Mouse (Mus musculus) mouse trophoblast stem cell (cell line): ENCODE measurements around the gene Kmt5c.

Source experiments
- in situ Hi-C, 2 experiments: fragments of 300-500 bp; cut with MseI, MboI; formaldehyde crosslinking; loops; 2 replicates in 1 of 2; 3 replicates in 1 of 2; pipeline ENCODE4 v1.15.1; 2025

The Kmt5c gene

DNA sequence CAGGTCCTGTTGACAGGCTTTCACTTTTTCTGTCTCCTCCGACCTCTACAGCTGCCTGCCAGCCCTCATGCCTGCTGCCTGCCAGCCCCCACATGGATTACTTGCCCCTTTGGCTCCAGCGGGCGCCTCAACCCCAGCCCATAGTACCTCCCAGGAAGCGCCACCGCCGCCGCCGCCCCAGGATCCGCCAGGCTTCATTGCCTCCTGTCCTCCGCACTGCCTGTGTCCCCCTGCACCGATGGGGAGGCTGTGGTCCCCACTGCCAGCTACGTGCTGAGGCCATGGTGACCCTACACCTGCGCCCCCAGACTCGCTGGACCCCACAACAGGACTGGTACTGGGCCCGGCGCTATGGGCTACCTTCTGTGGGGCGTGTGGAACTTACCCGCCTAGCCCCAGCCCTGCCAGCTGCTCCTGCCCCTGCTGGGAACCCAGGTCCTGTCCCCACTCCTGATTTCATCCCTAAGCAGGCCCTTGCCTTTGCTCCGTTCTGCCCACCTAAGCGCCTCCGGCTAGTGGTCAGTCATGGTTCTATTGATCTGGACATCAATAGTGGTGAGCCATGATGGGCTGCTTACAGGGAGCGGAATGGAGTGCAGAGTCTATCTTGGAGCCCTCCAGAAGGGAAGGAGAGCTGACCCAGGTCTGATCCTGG is 6.5 kb downstream of the Kmt5c start:
- in situ Hi-C loops = no loop called here

DNA sequence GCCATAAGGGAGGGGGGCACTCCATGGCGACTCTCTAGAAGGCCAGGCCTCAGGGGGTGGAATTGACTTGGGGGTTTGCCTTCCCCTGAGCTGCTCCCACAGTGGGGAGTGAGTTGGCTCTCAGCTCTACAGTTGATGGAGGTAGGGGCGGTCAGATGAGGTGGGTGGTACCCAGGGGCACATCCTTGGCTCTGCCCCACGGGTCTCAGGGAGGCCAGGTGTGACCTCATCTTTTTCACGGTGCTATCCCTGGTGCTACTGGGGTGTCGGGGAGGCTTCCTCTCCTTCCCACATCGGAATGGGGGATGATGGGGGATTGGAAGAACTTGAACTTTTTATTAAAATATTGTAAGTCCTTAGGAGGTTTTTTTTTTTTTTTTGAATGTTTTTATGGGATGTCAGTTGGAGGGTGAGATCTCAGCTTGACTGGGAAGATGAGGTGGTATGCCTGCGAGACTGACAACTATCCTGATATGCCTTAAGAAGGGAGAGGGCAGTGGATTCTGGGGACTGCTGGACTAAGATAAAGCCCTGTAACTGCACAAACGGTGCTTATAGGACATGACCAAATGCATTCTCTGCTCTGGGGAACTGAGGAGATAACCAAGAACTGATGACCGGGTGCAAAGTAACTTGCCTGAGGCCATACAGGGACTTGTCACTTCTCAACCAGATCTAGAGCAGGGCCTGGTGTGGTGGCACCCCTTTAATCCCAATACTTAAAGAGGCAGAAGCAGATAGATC is 7.4 kb downstream of the Kmt5c start:
- in situ Hi-C loops = no loop called here

DNA sequence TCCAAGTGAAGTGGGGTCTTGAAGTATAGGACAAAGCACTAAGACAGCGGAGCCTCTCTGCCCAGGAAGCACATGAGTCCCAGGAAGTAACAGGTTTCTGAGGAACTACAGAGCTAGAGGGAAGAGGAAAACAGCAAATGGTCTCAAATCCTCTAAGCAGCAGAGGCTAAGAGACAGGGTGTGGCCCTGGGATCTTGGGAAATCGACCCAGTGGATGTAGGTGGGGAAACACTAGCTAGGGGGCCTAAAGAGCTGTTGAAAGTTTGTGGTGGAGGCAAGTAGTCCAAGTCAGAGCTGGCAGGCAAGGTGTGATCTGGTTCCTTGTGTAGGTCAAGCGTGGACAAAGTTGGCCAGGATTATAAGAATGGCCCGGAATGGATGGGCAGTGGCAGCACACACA is 8.4 kb downstream of the Kmt5c start:
- in situ Hi-C loops = no loop called here

DNA sequence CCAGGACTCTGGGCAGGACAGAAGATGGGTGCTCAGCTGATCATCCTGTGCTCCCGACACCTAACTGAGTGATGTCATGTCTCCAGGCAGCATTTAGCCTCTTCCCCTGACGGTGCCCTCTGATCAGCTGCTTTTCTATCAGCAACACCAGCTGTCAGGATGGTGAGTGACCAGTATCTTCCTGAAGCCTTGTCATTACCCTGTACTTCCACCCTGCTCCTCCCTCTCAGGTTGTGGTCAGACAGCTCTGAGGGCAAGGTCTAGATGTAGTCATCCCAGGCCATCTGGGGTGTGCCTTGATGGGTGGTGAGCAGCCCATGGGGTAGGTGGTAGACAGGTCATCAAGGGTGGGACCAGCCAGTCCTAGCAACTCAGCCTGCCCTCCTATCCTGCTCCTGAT is 9.3 kb downstream of the Kmt5c start:
- in situ Hi-C loops = no loop called here

DNA sequence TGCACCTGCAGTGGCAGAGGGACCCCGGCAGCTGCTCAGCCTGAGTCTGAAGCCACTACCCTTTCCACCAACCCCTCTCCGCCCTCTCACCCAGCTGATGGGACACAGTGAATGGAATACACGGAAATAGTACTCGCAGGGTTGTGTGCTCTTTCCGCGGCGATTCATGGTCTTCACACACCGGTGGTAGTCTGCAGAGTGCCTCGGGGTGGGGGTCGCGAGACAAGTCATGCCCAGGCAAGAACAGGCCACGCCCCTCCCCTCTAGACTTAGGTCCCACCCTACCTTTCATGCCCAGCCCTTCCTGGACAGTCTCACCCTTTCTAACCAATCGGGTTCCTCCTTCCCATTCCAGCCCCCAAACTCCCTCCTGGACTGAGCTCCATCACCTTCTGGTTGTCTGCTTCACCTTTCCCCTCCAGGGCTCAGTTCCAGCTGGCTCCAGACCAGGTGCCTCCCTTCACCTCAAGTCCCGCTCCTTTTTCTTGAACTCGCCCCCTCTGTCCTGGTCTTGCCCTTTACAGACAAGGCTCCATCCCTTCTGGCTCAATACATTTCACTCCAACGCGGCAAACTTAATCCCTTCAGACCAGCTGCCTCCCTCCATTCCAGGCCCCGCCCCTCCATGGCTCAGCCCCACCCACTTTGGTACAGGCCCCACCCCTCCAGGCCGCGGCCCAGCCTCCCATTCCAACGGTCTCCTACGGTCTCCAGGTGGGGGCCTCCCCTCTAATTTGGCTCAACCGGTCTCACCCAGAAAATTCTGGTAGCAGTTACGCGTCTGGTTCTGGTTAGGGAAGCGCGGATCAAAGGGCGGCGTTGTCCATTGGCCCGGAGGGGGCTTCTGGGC is 12.3 kb downstream of the Kmt5c start:
- in situ Hi-C loops = no loop called here

DNA sequence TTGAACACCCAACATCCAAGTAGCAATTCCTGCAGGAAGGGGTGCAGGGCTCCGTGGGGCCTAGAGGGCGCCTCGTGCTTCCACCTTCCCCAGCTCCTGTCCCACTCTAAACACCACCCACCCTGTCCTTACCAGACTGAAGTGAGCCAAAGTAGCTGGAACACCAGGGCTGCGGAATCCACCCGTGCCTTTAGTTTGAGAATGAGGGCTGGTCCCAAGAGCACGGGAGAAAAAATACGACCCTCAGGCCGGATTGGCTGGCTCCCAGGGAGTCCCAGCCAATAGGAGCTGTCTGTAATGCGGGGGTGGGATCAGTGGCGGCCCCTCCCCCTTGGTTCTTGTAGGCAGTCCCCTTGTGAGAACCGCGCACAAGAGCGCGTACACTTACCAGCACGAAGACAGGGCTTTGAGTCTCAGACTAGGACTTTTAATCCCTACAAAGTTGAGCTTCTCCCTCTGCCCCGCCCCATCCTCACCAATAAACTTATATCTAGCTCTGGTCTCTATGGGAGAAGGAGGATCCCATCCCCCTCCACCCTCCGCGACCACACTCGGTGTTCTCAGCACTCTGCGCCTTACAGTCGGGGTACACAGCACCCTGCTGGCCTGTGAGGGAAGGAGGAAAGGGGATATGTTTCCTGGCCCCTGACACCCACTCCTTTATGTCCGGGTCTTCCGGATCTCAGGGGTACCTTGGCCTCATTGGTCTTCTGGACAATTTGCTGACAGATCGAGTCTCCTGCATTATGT is 13.1 kb downstream of the Kmt5c start, which contains the start of gene Cox6b2:
Gene Cox6b2 (minus strand): TSS at position 274 of the 750 bp plus-strand sequence.
- in situ Hi-C loops = no loop called here

DNA sequence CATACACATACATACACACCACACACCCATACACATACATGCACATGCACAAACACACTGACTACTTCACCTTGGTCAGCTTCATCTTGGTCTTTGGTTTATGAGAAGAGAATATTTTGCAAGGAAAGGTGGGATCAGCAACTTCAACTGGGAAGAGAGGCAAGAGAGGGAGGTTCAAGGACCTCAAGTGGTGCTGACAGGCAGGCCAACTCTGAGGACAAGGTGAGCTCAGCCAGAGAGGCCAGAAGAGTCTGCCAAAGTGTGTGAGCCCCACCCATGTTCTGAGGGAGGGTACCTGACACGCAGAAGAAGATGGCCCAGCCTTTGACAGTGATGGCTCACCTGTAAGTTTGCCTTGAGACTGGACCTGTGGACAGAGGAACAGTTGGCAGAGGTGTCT is 19.8 kb downstream of the Kmt5c start:
- in situ Hi-C loops = no loop called here

DNA sequence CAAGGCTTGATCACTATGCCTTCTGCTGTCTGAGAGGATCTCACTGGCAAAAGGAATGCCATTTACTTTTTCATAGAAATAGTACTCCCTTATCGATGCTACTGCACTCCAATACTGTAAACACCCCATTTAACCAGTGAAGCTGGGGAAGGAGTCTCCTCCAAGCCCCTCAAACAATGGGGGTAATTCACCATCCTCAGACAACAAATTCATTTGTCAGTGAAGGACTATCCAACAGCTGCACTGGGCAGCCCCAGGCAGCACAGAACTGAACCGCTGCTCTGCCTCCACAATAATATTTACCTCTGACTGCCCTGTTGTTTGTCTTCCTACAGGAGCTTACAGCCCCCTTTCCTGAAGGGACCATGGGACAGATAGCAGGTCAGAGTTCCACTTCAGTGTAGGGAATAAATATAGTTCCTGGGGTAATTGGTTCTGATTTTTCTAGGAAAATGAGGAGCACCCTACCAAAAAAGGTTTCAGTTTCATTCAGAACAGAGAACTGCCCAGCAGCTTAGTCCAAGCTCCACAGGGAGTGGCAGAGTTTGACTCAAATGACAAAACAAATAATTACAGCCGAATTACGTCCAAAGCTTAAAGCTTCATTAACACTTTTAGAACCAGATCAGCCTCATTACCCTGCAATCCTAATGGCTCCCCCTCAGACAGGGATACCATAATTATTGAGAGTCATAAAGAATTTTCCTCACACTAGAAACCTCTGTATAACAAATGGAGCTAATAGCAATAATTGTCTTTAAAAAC is 25.2 kb downstream of the Kmt5c start:
- in situ Hi-C loops = no loop called here

DNA sequence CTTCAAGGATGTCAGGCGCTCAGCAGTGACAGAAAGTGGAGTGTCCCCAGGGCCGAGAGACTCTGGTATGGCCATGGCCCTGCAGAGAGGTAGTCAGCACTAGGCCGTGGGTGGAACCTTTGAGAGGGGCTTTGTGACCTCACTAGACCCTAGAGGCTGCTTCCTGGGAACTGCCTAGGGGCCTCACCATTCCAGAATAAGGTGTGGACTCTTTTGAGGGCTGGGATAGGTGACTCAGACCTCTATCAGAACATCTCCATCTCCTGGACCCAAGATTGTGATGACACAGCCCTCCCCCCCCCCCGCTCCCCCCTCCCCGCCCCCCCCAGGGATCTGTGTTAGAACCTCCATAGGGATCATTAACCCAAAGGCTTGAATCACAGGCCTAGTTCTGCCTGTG is 31.3 kb downstream of the Kmt5c start, which contains the start of gene Fam71e2:
Gene Fam71e2 (minus strand): TSS at position 101 of the 400 bp plus-strand sequence.
- in situ Hi-C loops = no loop called here

DNA sequence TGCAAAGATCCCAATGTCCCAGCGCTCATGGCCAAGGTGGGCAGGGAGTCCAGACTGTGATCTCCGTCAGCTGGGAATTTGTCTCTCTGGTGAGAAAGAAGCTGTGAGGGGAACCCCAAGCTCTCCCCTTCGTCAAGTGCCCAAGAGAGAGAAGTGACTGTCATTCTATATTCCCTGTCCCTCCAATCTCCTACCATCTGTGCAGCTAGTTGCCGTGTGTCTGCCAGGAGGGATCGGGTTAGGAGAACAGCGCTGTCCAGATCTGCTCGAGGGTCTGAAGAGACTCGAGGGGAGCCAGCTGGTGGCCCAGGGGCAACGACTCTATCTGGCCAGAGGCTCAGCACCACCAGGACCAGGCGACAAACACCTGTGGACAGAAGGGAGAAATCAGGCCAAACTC is 36.2 kb downstream of the Kmt5c start:
- in situ Hi-C loops = no loop called here

DNA sequence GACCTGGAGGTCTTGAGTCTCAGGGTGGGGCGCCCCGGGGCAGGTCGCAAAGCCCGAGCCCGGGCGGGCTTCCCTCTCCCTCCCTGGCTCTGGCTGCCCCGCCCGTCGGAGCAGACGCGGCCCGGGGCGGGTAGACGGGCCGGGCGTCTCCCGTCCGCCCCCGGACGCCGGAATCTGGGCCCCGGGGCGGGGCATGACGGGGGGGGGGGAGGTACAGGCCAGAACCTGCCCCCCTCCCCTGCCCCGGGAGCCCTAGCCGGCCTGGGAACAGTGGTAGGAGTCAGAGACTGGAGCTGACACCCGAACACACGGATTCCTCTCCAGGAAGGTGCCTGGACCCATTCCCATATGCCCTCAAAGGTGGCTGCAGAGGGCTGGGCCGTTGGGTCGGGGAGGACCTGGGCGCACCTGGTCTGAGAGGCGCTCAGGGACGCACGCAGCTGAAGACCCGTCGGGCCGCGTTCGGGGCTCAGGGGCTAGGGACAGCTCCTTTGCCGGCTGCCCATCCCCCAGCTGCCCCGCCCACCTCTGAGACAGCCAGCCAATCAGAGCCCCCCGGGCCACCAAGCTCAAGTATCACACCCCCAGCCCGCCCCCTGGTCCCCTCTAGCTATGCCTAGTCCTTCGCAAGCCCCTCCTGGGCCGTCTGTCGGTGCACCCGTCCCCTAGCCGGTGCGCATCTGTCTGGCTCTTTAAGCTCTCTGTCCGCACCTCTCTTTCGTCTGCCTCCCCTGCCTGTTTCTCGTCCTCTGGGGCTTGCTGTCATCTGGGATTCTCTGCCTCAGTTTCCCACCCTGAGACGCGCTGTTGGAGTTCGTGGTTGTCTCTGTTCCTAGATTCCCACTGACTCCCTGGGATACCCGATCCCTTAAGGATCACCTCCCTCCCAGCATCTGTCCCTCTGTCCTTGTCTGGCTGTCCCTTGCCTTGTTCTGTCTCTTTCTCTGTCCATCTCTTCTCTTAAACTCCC is 37.2 kb downstream of the Kmt5c start:
- in situ Hi-C loops = no loop called here

DNA sequence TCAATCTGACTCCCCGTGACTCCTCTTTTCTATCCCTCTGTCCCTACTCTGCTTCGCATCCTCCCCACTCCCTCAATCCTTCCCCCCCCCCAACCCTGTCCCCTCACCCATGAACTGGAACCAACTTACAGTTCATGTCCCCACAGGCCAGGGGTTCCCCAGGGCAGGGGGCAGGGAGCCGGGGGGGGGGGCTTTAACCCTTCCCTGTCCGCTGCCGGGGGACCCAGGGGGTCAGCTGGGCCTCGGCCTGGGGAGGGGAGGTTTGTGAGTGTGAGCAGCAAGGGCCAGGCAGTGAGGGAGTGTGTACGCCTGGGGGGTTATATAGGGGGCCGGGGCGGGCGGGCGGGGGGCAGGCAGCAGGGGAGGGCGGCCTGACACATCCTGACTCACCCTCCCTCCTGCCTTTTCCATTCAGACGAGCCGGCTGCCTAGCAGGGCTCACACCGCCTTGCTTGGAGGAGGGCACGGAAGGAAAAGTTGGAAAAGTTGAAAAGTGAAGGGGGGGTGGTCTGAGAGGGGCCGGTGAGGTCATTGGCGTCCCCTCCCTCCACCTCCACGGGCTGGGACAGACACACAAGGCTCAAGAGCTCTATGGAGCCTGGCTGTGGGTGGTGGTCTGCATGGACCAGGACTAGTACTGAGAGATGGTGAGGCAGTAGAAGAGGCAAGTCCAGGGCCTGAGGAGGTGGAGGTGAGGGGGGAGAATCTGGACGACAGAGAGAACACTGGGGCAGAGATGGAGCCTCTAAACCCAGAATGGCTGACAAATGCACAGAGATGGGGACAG is 38.1 kb downstream of the Kmt5c start:
- in situ Hi-C loops = no loop called here

DNA sequence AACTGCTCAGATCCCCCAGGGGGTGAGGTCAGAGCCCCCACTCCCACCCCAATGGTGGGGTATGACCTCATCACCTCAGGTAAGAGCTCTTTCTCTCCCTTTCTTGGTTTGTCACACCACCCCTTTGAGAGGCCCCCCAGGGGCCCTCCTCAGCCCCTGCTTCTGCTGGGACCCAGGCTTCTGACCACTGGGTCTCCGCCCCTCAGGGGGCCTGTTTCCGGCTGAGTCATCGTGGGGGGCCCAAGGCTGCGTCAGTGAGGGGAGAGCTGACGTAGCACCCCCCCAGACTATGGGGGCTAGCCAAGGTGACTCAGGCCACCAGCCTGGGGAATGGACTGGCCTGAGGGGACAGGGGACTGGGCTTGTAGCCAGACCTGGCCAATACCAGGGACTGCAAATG is 40.0 kb downstream of the Kmt5c start:
- in situ Hi-C loops = no loop called here

DNA sequence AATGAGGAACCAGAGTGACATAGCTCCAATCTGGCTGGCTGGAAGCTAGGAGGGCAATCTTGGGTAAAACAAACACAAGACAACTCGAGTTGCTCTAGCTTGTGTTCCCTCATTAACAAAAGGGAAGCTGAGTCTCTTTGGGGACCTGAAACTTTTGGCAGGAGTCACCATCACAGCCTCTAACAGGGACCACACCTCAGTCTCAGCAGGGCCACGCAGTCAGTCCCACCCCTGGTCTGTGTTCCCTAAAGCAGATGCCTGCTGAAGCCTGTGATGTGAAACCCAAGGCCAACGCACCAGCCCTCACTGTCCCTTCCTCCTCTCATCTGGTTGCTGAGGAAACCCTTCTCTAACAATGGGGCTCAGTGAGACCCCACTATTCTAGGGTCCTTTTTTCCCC is 42.2 kb downstream of the Kmt5c start:
- in situ Hi-C loops = no loop called here

DNA sequence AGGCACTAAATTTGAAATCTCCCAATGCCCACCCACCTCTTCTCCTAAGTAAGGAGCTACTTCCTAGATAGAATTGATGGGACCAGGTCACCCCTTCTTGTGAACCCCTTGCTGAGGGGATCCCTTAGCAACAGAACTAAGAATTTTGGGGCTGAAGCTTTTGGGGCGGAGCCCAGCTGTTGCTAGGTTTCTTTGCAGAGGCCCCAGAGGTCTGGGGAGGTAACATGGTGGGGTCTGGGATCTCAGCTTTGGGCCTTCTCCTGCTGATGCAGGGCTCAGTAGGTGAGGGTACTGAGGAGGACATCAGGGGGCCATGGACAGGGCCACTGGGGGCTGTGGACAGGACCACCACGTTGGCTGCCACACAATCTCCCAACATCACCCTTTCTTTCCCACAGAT is 42.8 kb downstream of the Kmt5c start, which contains the start of the genes Il11 and Tmem190:
Gene Il11 (minus strand): TSS at position 101 of the 400 bp plus-strand sequence.
Gene Tmem190 (plus strand): TSS at position 179 of the 400 bp plus-strand sequence.
- in situ Hi-C loops = no loop called here

DNA sequence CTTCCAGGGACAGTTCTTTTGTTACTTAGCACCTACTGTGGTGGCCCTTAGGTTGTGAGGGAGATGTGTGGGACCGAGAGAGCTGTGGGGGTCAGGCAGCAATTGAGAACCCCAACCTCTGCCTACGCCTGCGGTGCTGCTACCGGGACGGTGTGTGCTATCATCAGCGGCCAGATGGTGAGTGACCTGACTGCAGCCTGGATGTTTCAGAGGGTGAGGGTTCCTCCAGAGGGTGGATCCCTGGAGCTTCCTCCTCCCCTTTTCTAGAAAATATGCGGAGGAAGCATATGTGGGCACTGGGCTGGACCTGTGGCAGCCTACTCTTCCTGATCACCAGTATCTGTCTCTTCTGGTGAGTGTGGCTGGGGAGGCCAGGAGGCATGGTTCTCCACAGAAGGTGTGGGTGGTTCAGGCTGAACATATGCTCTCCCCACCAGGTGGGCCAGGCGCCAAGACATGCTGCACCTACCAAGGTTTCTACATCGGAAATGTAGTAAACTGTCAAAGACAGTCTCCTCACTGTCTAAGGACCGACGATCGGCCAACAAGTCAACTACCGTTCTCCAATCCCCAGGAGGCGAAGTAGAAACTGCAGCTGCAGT is 43.9 kb downstream of the Kmt5c start:
- in situ Hi-C loops = no loop called here

DNA sequence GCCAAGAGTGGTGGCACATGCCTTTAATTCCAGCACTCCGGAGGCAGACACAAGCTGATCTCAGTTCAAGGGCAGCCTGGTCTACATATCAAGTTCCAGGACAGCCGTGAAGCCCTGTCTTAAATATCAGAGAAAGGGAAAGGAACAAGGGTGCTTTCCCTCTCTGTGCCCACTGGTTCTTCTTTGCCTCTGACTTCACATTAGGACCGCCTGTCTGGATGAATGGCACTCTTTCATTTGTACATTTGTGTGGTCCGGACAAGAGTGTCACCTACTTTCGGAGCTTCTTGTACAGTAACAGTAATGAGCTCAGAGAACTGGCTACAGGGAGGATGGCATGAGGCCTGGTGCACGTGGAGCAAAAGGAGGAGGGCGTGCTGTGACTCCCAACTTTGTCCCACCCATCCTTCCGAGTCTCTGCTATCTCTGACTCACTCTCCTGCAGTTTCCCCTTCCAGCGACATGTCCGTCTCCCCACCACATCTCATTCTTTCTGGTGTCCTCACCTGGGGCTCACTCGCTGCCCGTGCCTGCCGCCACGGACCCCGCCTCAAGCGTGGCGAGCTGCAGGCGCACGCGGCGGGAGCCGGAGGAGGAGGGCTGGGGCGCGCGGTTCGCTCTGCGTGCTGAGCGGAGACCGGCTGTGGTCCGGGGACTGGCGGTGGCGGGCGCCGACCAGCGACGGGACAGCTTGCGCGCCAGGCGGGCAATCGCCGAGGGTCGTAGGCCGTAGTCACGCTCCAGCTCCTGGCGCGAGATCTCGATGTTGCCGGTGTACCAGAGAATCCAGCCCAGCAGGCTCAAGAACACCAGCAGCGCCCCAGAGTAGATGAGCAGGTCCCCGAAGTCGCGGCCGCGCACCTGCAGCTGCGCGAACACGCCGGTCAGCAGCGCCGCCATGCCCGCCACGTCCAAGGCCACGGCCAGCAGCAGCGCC is 48.9 kb downstream of the Kmt5c start:
- in situ Hi-C loops = no loop called here
